Mouse (Mus musculus) right cerebral cortex, postnatal 4 days (tissue): ENCODE data around the gene Nkx6-2.
A peak's percentile ranks its signal among the peaks of the same experiment; 100 is the strongest.

Source experiments
- DNase-seq: peaks from one replicate; pipeline ENCODE4 v3.0.0-alpha.2; 2022

The Nkx6-2 gene

DNA sequence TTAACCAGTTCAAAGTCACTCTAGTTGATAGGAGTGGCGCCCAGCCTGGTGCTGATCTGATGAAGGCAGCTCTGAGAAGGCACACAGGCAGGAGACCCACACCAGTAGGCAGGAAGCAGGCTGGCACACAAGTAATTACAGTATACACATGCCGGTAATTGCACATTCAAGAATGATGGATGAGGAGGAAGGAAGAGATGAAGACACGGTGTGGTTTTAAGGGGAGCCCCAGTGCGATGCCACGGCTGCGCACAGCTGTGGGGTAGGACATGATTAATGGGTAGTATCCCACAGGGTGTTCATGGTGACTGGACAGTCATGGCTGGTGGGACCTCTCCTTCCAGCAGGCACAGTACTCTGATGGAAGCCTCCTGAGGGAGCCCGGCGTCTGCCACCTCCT is 16.1 kb downstream of the Nkx6-2 start:
- no peak for DNase-seq

DNA sequence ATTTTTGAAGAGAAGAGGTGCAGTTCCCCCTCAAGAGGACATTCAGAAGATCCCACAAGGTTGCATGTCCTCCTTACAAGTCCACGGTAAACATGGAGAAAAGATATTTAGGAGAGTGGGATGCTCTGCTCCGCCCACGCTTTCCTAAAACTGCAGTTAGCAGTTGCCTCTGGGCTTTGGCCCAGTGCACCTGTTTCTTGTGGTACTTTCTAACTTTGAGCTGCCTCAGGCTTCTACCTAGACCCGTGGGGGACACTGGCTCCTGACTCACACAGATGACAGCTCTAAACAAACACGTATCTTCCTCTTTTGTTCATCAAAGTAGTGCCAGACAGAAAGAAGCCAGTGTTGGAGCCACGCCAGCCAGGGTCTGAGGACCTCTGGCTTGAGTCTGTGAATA is 16.6 kb downstream of the Nkx6-2 start:
- DNase-seq: no peak

DNA sequence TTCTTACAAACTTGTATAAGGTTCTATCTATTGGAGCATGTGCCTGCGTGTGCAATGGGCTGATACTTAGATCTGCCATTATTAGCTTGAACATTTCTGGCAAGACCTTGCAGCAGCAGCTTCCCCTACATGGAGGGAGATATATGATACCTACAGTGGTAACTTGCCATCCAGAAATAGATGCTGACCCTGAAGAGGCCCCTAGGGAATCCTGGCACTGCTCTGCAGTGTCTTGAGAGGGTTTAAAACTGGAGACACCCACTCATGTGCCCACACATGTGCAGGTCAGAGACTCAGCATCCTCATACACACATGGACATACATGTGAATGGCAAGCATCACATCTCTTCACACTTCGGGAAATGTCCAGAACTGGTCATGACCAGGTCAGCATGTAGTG is 18.4 kb downstream of the Nkx6-2 start:
- no peak for DNase-seq

DNA sequence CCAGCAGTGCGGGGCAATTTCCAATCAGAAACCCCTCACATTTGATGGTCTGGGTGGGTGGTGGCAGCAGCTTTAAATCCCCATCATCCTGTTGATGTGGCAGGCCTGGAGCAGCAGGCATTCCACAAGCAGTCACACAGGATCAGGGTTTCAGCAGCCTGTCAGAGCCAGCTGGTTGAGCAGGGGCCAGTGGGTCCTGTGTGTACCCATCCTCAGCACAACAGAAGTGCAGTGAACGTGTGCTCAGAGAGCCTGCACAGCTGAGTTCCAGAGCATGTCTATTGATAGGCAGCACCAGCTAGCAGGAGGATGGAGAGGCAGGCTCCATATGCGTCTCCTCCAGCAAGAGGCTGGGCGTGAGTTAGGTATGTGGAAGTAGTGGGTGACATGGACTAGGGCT is 19.2 kb downstream of the Nkx6-2 start:
- no peak for DNase-seq

DNA sequence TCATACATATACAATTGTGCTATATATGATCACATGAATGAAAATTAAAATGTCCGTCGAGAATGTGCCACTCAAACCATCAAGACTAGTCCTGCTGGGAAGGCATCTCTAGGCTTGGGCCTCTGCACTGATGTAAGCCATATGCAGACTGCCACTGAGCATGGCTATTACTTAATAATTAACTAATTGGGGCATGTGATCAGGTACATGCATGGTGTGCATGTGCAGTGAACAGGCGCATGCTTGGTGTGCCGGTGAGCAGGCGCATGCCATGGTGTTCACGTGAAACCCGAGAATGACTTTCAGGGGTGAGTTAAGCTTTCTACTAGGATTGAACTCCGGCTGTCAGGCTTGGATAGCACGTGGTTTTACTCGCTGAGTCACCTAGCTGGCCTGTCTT is 22.9 kb downstream of the Nkx6-2 start:
- no peak for DNase-seq

DNA sequence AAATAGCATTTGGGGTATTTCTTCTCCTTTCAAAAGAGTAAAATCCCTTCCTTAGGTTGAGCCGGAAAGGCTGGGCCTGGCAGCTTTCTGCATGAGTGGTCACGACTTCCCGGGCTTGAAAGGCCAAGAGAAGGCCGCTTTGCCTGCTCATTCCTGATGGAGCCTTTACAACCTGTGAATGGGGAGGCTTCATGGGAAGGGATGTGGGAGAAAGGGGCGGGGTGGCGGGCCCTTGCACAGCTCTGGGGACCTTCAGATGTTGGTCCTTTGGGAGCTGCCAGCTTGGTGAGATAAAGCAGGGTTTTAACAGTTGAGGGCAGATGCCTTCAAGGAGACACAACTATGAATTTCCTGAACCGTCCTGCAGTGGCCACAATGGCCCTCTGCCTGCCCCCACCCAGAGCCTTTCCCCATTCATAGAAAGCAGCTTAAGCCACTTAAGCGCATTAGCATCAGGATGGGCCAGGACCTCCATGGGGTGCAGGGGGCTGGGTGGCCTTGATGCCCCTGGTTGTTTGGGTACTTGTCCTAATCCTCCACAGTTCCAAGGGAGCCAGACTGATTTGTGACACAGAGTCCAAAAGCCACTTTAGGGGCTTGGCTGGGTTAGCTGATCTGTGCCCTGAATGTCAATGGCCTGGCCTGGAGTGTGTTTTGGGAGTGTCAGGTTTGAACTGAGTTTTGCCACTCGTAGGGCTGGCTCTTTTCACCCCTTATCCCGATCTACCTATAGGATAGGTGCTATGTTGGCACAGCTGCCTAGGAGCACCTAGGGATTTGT is 25.7 kb downstream of the Nkx6-2 start:
- no peak for DNase-seq

DNA sequence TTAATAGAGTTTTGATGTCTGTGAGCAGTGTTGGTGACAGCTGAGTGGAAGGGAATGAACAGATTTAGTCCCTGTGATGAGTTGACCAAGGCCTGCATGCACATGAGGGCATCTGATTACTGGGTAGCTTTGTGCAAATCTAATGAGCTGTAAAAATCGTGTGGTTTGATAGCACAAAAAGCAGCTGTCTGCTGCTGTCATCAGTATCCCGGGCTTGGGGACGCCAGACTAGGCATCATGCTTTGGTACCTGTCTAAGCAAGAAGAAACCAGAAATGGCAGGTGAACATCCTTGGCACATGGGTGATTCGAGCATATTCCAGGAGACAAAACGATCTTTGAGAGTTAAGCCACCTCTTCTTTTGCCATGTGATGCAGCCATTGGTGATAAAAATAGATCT is 26.3 kb downstream of the Nkx6-2 start:
- DNase-seq: no peak

DNA sequence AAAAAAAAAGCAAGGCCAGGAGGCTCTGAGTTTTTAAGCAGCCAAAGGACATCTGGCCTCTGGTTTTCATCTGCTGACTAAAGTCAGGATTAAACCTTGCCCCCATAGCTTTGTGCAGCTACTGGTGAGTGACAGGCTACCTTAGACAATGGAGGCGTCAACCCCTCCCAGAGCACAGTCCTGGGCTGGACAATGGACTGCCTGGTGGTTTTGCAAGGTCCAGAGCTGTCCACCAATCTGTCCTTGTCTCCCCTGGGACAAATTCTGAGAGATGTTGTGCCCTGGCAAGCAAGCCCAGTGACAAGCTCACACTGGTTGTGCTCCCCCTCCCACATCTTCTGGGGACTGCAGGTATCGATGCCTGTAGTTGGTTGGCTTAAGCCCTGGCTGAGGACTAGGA is 31.1 kb downstream of the Nkx6-2 start:
- no peak for DNase-seq

DNA sequence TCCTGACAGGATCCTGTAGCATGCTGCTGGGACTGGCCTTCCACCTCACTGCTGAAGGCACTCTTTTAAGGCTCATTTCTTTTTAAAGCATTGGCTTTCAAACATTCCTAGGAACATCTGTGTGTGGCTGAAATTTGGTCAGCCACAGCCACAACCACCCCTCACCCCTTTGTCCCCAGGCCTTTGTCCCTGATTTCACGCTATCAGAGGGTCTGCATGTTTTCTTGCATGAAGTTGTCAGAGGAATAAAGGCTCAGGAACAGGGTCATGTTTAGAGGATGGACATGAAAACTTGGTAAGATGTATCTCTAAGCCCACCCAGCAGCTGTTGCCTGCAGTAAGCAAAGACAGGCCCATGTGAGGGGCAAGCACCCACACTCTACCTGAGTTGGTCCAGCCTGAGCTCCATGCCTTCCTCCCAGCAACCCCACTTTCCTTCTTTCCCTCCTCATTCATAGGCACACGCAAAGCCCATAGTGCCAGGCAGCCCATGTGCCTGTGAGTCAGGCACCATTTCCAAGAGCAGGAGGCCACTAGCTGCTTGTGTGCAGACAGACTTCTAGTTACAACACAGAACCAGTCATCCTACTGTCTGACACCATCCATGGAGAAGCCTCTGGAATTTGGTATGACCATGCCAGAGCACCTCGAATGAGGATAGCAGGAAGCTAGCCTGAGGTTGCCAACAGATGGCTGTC is 32.4 kb downstream of the Nkx6-2 start:
- DNase-seq: no peak

DNA sequence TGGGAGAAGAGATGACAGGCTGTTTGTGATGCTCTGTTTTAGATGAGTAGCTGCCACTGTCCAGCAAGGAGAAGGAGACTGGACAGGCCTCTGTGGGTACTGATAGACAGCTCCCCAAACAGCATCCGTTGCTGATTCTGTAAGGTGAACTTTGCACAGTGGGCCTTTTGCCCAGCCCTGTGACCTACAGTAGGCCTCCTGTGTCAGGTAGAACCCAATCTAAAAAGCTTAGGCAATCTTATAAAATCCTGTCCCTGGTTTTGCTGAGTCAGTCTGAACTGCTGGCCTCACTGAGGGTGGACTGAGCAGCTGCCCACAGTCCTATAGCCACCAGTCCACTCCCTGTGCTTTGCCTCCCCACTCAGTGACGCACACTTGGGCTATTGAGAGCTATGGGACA is 35.3 kb downstream of the Nkx6-2 start:
- no peak for DNase-seq

DNA sequence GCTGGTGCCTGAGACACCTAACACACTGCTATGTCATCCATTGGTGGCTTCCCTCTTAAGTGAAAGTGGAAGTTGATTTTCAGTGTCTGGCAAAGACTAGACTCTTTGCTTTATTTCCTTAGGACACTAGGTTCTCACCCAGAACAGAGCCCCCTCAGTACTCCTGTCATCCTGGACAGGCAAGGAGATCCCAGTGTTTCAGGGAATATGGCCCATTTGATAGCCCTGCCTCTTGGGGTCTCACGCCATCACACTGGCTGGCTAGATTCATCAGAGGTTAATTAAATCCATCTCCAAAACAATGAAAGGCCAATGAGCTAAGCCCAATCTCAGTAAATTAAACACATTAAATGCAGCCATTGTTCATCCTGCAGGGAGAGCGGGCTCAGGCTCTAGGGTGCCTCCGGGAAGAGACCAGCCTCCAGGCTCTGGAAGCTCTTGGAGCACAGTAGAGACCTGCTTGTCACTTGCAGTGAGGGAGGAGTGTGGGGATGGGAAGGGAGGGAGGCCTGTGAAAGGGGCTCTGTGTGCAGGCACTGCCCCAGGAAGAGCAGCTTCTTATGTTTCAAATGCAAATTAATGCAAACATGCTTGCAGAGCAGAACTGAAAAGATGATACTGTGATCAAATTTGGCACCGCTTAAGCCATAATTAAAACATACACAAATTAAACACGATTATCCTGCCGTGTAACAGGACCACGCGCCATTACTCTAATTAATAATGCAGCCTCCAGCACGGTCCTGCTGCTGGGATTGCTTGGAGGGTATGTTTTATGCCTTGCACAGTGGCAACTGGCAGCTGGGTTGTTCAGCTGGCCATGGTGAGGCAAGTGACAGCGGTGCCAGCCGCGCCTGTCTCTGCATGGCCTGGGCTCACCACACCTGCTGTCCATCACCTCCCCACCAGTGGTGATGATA is 37.6 kb downstream of the Nkx6-2 start:
- DNase-seq: peak; percentile 40

DNA sequence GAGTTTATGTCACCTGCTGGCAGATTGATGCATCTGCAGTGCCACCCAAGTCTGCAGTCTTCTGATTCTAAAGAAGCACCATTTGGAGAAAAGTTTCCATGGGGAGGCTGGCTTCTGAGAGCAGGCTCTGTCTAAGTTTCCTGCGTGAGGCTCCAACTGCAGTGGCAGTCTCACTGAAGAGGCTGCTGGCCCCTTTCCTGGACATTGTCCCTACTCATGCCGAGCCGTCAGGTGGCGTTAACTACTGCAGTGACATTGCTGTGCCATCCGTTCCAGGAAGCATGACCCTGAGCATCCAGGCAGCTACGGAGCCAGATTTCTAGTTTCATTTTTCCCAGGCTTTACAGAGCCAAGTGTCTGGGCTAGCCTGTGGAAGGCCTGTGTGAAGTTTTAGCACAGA is 41.2 kb downstream of the Nkx6-2 start:
- no peak for DNase-seq

DNA sequence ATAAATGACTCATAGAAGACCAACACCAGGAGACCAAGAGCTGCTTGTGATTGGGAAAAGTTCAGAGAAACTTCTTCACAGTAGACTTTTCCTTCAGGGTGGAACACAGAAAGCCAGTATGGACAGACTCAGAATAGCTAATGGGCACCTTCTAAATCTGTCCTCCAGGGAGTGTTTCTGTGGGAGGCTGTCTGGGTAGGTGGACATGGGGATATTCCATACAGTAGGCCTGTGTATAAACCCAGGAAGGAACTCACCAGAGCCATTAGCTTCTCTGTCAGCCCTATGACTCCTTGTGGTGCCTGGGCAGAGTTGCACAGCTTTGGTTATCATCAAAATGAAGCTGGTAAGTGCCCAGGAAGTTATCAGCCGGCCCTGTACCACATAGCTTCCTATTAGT is 42.0 kb downstream of the Nkx6-2 start:
- DNase-seq: no peak

DNA sequence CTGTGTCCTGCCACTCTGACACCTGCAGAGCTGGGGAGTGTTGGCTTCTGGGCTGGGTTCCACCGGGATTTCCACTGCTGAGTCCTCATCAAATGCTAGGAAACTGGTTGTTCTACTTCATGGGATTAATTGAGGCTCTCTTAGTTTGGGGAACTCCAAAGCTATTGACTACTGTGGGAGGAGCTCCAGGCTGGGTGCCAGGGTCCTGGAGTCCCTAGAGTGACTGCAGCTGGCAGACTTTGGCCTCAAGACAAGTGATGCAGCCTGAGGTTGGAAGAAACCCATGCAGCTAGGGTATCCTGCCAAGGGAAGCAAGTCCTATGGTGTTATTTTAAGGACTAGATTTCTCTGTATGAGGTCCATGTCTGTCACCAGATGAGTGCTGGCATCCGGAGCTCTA is 44.1 kb downstream of the Nkx6-2 start:
- peak; percentile 40 for DNase-seq

DNA sequence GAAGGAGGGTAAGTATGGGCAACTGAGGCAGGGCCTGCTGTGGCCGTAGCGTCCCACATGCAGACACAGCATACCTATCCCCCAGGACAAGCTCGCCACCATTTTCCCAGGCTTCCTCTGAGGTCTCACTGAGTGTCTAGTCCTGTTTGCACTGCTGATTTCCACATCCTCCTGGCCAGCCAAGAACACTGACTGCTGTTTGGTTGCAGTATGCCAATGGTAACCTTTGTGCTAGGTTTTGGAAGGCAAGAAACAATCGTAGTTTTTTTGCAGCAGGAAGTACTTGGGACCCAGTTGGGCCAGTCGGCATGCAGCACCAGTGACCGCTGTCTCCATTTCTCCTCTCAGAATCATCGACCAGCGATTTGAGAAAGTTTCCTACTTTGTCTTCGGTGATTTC is 44.8 kb downstream of the Nkx6-2 start:
- no peak for DNase-seq

DNA sequence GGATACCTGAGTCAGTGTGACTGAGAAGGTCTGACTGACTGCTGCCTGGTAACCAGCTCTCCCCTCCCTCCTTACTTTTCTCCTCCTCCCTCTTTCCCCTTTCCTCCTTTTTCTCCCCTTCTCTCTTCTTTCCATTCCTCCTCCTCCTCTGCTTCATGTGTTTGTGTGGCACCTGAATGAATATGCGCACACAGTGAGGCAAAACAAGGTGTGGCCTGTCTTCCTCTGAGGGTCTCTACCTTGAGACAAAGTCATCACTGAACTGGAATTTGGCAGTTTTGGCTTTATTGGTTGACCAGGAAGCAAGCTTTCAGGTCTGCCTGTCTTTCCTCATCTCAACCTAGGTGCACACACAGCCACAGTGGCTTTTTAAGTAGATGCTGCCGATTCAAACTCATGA is 45.8 kb downstream of the Nkx6-2 start:
- DNase-seq: no peak

DNA sequence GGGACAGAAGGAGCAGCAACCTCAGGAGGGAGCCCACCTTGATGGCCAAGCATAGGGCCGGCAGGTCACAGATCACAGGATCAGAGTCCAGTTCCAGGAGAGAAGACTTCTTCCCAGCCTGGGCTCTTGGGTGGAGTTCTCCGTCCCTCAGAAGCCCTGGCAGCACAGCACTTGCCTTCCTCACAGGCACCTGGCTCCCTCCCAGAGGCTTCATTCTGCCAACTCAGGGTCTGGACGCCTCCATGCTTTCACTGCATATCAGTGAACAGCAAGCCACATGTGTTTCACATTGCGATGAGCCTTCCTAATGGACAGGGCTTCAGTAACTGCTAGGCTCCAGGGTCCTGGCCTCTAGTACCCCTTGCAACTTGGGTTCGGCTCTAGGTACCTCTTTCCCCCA is 46.3 kb downstream of the Nkx6-2 start:
- DNase-seq: no peak

DNA sequence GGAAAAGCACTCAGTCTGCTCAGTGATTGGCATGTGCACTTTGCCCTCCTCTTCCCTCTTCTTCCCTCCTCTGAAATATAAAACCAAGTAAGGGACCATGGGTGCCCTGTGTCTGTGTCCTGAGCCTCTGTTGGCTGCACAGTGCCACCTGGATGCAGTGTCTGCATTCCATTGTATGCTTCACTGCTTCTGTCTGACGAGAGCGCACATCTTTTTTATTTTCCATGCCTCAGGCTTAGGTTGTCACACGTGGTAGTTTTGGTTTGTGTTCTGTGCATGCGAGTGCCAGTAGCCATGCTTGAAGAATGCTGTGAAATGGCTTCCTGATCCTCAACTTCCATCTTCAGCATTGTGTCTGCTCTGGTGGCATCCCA is 51.2 kb downstream of the Nkx6-2 start:
- no peak for DNase-seq

DNA sequence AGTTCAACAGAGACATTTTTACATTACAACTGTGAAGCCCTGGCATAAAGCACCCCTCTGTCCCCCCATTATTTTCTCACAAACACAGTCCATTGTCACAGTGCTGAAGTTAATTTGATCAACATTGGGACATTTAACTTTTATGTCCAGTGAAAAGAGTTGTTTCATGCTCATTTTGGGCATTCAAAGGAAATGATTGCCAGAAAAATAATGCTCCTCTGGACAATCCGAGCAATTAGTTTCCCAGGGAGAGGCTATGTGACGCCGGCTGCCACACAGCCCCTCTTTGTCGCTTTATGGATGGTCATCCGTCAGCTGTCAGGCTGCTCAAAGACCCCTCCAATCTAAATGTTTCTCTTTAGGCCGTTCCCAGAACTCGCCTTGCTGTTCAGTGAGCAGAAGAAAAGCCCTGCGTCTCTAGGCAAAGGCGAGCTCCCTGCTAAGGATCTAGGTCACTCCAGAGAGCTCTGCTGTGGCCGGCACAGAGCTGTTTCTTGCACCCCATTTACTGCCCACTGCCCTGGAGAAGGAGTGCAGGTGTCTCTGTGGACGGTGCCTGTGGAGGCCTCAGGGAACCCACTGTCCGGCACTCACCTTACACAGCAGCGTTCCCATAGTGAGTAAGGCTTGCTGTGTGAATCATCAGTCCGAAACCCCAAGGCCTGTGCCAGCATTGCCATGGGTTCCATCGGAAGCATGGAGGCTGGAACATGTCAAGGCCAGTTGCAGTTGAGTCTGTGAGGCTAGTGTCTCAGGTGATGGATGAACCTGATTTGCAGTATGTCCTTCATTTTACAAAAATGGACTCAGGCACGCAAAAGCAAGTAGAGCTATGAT is 51.8 kb downstream of the Nkx6-2 start:
- DNase-seq: no peak
